Mouse (Mus musculus): ENCODE data around the gene Gm20388.

GRCm38 (mm10) chr8:121697735-121698614 lies 1787.3 kb downstream of the Gm20388 start:
- no peak for TF ChIP-seq HCFC1 (IDR thresholded peaks at IDR 0.05; ENCODE audit: borderline replicate concordance, insufficient read depth, low read length)
- TF ChIP-seq MAFK (IDR thresholded peaks at IDR 0.05; ENCODE audit: insufficient read depth, low read depth, low read length) = no peak
- TF ChIP-seq ZNF384 (IDR thresholded peaks at IDR 0.05; ENCODE audit: low read depth, low read length) = no peak
- no peak for TF ChIP-seq ZC3H11A (IDR thresholded peaks at IDR 0.05; ENCODE audit: borderline replicate concordance, low read depth, low read length)
